Mouse (Mus musculus) midbrain, embryonic 15.5 days (tissue): Measurements from ENCODE around the gene Ube3c. TPM values are rescaled to one million over a fixed set of nuclear protein-coding genes. Genes with fewer than 3 reads are reported as not detected.
A peak's percentile ranks its signal among the peaks of the same experiment; 100 is the strongest.
"Not testable (repeated sequence)": the region's sequence is repeated elsewhere in the genome, so short reads cannot be mapped to it uniquely, and the experiment has no call there.

Experiments
- ATAC-seq: fragments of 200-750 bp; cut with Nextera tagmentation; replicated peaks from 2 replicates; pipeline ENCODE4 v1.8.0; 2017; ENCODE audit warnings: moderate TSS enrichment
- H3K27ac ChIP-seq: fragments of 300-500 bp; sonication (generic); 2 replicates; pipeline ENCODE4 v1.5.1; 2015; ENCODE audit warnings: mild to moderate bottlenecking, inconsistent platforms
- H3K27me3 ChIP-seq: fragments of 300-500 bp; sonication (generic); replicated peaks from 2 replicates; pipeline ENCODE4 v1.6.1; 2015; ENCODE audit warnings: inconsistent platforms
- H3K36me3 ChIP-seq: fragments of 300-500 bp; sonication (generic); replicated peaks from 2 replicates; pipeline ENCODE4 v1.6.1; 2015; ENCODE audit warnings: inconsistent platforms
- H3K4me1 ChIP-seq: fragments of 300-500 bp; sonication (generic); 2 replicates; pipeline ENCODE4 v1.6.1; 2015; ENCODE audit warnings: inconsistent platforms
- H3K4me2 ChIP-seq: fragments of 300-500 bp; sonication (generic); 2 replicates; pipeline ENCODE4 v1.6.1; 2015; ENCODE audit warnings: inconsistent platforms, mild to moderate bottlenecking, moderate library complexity
- H3K4me3 ChIP-seq: fragments of 300-500 bp; sonication (generic); 2 replicates; pipeline ENCODE4 v1.5.1; 2015; ENCODE audit warnings: mild to moderate bottlenecking, inconsistent platforms
- H3K9ac ChIP-seq: fragments of 300-500 bp; sonication (generic); 2 replicates; pipeline ENCODE4 v1.6.1; 2015; ENCODE audit warnings: mild to moderate bottlenecking, inconsistent platforms
- H3K9me3 ChIP-seq: fragments of 300-500 bp; sonication (generic); 2 replicates; pipeline ENCODE4 v1.6.1; 2016; ENCODE audit warnings: inconsistent platforms
- WGBS: fragments of 180-500 bp; shearing (Covaris S2); methylation state at CpG from one replicate; pipeline ENCODE4 v1.1.7; 2015; ENCODE audit warnings: mixed read lengths; 5-methylcytosine and 5-hydroxymethylcytosine counted together
- polyA plus RNA-seq: library from polyadenylated mRNA; unstranded; fragments of >200 nt; fragmentation: Nextera tagmentation; extraction: Ambion mirVana; gene quantifications from 2 replicates; pipeline ENCODE4 v1.2.1, GENCODE M21; 2015

Ube3c gene
- 41.6 and 45.0 TPM in 2 replicates for polyA plus RNA-seq

DNA sequence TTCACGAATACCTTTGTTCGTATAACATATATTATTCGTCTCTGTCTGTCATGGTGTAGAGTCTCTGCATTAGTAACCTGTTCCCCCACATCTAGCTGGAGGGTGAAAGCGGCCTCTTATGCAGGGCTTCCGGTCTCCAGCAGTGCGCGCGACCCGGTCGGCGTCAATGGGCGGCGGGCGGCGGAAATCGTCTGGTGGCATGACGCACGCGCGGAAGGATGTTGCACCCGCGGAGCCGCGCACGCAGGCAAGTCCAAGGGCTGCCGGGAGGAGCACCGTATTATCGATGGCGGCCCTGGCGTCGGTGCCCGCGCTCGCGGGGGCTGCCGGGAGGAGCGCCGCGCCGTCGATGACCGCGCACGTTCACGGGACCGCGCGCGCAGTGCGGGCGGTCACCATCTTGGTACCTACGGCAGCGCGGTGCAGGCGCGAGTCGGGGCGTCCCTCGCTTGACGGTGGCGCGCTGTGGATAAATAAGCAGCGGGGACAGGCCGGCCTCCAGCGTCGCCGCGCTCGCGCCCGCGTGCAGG lies at the start of gene Ube3c:
Gene Ube3c (plus strand): TSS at position 395 of the 530 bp plus-strand sequence.
- peak; percentile 97 for ATAC-seq
- peak within 1 kb of the TSS; percentile 77 for H3K4me3 ChIP-seq
- H3K4me2 ChIP-seq: peak within 1 kb of the TSS; percentile 84
- H3K27me3 ChIP-seq: no peaks in the 10 kb centered on the region; the same call in 1 of the 2 replicates
- peaks cover 29% of the 10 kb centered on the region for H3K4me1 ChIP-seq
- H3K9me3 ChIP-seq: no peaks in the 10 kb centered on the region
- WGBS: under 1% methylated on average over 72 of the region's 72 CpGs
- H3K9ac ChIP-seq: peak within 1 kb of the TSS; percentile 76
- no peaks in the 10 kb centered on the region for H3K36me3 ChIP-seq
- peak within 1 kb of the TSS; percentile 93 for H3K27ac ChIP-seq

DNA sequence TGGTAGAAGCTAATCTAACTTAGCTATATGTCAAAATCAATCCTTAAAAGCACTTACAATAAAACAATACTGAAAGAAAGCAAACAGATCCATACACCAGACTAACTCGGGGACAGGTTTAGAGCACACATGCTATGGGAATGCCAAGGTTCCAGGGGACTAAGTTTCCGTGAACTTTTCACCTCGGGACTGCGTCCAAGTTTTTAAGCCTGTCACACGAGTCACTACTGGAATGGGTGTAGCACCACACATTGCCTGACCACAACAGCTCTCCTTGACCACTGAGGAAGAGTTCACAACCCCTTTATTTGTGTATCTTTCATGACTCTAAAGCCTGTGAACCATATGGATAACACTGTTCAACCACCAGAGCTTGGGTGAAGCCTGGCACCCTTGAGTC lies 8.9 kb upstream of the Ube3c start:
- Histone ChIP-seq H3K4me3 (no peak overlapping the region), H3K4me2 (no peak overlapping the region), H3K4me1 (no peaks in the 10 kb centered on the region), H3K36me3 (no peaks in the 10 kb centered on the region), H3K9ac (no peak overlapping the region), H3K27ac (no peak overlapping the region), H3K27me3 (no peaks in the 10 kb centered on the region), H3K9me3 (no peaks in the 10 kb centered on the region)
- WGBS: 87% methylated on average over 5 of the region's 5 CpGs
- no peak for ATAC-seq

DNA sequence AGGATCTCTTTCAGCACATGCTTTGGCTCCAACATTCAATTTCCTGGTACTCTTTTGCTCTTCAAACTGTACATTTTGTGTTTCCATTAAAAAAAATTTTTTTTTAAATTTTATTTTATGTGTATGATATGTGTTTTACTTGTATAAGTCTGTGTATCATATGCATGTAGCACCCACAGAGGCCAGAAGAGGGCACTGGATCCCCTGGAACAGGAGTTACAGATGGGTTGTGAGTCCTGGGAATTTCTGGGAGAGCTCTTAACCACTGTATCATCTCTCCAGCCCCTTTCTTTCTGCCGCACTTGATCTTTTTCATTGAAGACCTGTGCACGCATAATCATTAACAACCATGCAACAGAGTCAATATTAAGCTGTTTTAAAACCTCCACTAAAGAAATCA lies 8.4 kb upstream of the Ube3c start:
- no peak overlapping the region for H3K4me2 ChIP-seq
- no peaks in the 10 kb centered on the region for H3K9me3 ChIP-seq
- no peak for ATAC-seq
- no peak overlapping the region for H3K27ac ChIP-seq
- H3K36me3 ChIP-seq: no peaks in the 10 kb centered on the region
- WGBS: 78% methylated on average over 2 of the region's 2 CpGs
- no peaks in the 10 kb centered on the region for H3K4me1 ChIP-seq
- no peak overlapping the region for H3K9ac ChIP-seq
- no peaks in the 10 kb centered on the region; the same call in 1 of the 2 replicates for H3K27me3 ChIP-seq
- H3K4me3 ChIP-seq: no peak overlapping the region

DNA sequence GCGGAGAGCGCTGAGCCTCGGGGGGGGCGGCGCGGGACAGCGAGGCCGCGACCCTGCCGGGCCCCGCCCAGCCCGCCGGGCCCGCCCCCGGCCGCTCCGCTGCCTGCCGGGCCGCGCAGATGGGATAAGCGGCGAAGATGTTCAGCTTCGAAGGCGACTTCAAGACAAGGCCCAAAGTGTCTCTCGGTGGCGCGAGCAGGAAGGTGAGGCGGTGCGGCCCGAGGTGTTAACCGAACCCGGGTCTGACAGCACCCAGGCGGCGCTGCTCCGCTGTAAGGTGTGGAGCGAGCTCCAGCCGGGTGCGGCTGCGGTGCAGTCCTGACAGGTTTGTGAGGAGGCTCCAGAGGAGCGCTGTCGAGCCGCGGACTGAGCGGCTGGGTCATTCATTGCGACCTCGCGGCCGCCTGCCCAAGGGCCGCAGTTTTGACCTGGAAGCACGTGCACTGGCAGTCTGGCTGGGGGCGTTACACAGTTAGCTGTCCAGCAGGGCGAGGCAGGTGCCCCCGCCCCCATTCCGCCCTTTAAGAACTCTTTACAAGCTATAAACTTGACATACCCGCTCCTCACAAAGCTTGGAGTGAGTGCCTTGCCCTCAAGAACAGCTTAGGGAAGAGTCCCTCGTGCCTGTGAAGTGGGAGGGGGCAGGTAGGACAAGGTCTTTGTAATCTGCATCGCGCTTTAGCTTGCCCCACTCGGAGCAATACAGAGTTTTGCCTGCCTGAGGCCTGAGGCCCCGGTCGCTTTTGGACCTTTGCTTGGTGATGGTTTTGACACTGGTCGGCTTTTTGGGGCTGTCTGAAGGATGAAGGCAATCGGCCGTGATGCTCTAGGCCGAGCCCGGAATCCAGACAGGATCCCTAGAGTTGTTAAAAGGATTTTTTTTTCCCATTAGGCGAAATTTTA lies 587 bp downstream of the Ube3c start:
- Histone ChIP-seq H3K9me3 (no peaks in the 10 kb centered on the region), H3K4me2 (peak overlapping the region; percentile 84), H3K4me1 (peaks cover 29% of the 10 kb centered on the region), H3K36me3 (no peaks in the 10 kb centered on the region), H3K27ac (peak overlapping the region; percentile 93), H3K9ac (peak overlapping the region; percentile 76), H3K4me3 (peak overlapping the region; percentile 77), H3K27me3 (no peaks in the 10 kb centered on the region; the same call in 1 of the 2 replicates)
- WGBS: 1% methylated on average over 64 of the region's 67 CpGs
- ATAC-seq: peak; percentile 78

DNA sequence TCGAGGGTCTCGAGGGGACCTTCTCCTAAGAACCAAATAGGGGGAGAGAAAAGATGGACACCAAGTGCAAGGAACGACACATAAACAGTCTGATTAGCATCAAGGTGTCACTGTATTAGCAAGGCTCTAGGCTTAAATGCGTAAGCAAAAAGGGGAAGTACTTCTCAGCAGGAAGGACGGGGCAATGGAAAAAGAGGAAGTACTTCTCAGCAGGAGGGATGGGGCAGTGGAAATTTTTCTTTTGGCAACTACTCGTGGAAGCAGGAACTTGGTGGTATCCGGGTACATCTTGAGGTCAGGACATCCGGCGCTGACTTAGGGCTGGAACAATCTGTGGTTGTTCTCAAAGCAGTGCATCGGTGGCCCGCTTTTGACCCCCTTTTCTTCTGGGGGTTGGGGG lies 5.2 kb downstream of the Ube3c start:
- H3K4me1 ChIP-seq: peaks cover 29% of the 10 kb centered on the region
- not testable (repeated sequence) for H3K4me3 ChIP-seq, H3K36me3 ChIP-seq, H3K9me3 ChIP-seq, H3K4me2 ChIP-seq, ATAC-seq, H3K27ac ChIP-seq, H3K27me3 ChIP-seq, H3K9ac ChIP-seq
- 89% methylated on average over 11 of the region's 11 CpGs for WGBS

DNA sequence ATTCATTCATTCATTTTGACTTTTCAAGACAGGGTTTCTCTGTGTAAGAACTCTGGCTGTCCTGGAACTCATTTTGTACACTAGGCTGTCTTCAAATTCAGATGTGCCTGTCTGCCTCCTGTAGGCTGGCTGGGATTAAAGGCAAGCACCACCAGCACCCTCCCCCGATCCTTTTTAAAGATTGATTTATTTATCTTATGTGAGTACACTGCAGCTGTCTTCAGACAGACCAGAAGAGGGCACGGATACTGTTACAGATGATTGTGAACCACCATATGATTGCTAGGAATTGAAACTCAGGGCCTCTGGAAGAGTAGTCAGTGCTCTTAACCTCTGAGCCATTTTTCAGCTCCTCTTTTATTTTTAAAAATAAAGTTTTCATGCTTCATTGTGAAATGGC lies 6.0 kb downstream of the Ube3c start:
- H3K27ac ChIP-seq: no peak overlapping the region
- peaks cover 24% of the 10 kb centered on the region for H3K4me1 ChIP-seq
- no peak overlapping the region for H3K4me3 ChIP-seq
- no peak for ATAC-seq
- no peaks in the 10 kb centered on the region for H3K27me3 ChIP-seq
- H3K36me3 ChIP-seq: no peaks in the 10 kb centered on the region
- no peak overlapping the region for H3K4me2 ChIP-seq
- 81% methylated on average over 2 of the region's 2 CpGs for WGBS
- no peaks in the 10 kb centered on the region for H3K9me3 ChIP-seq
- H3K9ac ChIP-seq: no peak overlapping the region

DNA sequence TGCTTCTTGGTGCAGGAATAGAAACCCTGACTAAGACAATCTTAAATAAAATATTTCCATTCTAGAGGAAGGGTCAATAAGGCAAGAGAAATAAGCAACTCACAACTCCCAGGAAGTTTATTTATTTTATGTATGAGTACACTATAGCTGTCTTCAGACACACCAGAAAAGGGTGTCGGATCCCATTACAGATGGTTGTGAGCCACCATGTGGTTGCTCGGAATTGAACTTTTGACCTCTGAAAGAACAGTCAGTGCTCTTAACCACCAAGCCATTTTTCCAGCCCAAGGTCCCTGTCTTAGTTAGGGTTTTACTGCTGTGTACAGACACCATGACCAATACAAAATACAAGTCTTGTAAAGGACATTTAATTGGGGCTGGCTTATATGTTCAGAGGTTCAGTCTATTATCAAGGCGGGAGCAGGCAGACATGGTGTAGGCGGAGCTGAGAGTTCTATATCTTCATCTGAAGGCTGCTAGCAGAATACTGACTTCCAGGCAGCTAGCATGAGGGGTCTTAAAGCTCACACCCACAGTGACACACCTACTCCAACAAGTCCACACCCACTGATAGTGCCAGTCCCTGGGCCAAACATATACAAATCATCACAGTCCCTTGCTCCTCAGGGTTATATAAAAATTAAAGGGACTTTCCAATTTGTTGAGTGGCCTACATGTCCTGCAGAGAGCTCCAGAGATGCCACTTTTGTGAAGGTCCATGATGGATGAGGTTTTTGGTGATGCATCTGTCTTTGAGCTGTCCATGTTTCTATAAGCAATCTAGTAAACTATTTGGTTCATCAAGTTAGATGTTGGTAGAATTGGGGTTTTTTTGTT lies 9.0 kb downstream of the Ube3c start:
- H3K27me3 ChIP-seq: no peaks in the 10 kb centered on the region
- 95% methylated on average over 4 of the region's 4 CpGs for WGBS

DNA sequence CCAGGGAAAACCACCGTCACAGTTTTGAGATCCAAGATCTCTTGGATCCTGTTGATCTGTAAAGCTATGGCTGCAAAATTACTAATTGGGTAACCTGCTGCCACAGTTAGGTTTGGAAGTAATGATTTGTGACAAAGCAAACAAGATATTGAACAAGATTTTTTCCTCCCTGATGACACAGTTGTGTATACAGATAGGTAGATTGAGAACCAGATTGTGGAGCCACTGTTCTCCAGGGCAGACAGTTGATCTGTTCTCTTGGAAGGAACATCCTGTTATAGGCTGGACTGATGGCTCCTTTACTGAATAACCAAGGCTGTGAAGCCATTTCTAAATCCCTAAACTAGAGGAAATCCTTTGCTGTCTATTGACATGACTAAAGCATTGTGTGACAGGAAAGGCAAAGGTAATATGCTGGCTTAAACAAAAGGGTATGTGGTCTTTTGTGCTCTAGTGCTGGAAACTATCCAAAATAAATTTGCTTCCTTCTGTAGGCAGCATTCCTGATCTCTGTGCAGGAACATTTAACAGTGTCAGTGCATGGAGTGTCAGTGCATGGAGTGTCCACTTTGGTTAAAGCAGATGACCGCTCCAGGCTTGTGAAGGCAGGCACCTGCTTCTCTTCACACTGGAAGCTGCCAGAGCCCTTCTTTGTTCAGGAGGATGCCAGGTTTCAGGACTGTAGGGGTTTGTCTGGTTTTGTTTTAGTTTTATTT lies 15.0 kb downstream of the Ube3c start:
- 92% methylated on average over 2 of the region's 2 CpGs for WGBS
- H3K9ac ChIP-seq: no peak overlapping the region
- no peaks in the 10 kb centered on the region for H3K36me3 ChIP-seq
- no peaks in the 10 kb centered on the region for H3K27me3 ChIP-seq
- ATAC-seq: no peak
- peaks cover 3% of the 10 kb centered on the region; the same call in 1 of the 2 replicates for H3K4me1 ChIP-seq
- no peaks in the 10 kb centered on the region for H3K9me3 ChIP-seq
- H3K27ac ChIP-seq: no peak overlapping the region
- no peak overlapping the region for H3K4me3 ChIP-seq
- no peak overlapping the region for H3K4me2 ChIP-seq

More for the DNA sequence above, 9.0 kb downstream of the Ube3c start:
- Histone ChIP-seq H3K36me3 (no peaks in the 10 kb centered on the region), H3K4me3 (no peak overlapping the region), H3K4me2 (no peak overlapping the region), H3K4me1 (no peaks in the 10 kb centered on the region; the same call in 1 of the 2 replicates), H3K9me3 (no peaks in the 10 kb centered on the region), H3K27ac (no peak overlapping the region), H3K9ac (no peak overlapping the region)
- no peak for ATAC-seq

DNA sequence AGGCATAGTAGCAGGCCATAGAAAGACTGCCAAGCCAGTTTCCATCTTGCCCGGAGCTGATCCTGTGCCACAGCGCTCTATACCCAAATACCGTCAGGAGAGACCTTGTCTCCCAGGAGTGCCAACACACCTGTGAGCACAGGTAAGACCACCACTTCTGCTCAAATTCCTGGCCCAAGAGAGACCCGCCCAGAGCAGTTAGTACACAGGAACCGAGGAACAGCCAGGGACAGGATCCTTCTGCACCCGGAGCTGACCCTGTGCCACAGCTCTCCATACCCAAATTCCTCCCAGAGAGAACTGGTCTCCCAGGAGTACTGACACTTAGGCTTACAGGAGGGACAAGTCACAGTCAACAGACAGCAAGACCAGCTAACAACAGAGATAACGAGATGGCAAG lies 23.1 kb downstream of the Ube3c start:
- not testable (repeated sequence) for H3K4me1 ChIP-seq, H3K9me3 ChIP-seq, ATAC-seq, H3K27me3 ChIP-seq, H3K9ac ChIP-seq, H3K27ac ChIP-seq, H3K4me3 ChIP-seq, H3K4me2 ChIP-seq
- 98% methylated on average over 7 of the region's 7 CpGs for WGBS
- peaks cover 48% of the 10 kb centered on the region for H3K36me3 ChIP-seq

DNA sequence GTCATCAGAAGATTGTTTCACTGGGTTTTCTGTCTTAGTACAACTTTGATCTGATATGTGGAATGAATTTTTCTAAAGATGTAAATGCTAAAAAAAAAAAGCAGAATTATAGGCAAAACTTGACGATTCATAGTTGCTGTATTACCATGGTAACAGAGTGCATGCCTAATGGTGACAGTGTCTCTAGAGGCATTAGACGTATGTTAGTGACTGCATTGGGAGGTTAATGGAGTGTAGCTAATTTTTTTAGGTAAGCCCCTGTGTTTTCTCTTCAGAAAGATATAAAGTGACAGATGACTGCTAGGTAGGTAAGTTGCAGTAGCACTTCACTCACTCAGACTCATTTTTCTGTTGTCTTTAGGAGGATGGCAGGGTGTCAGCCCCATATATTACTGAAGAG lies 37.5 kb downstream of the Ube3c start:
- H3K9ac ChIP-seq: no peak overlapping the region
- no peaks in the 10 kb centered on the region for H3K4me1 ChIP-seq
- no peaks in the 10 kb centered on the region for H3K27me3 ChIP-seq
- H3K4me3 ChIP-seq: no peak overlapping the region
- no peak for ATAC-seq
- no peaks in the 10 kb centered on the region for H3K9me3 ChIP-seq
- H3K27ac ChIP-seq: no peak overlapping the region
- 77% methylated on average over 2 of the region's 2 CpGs for WGBS
- peaks cover 43% of the 10 kb centered on the region for H3K36me3 ChIP-seq
- H3K4me2 ChIP-seq: no peak overlapping the region

DNA sequence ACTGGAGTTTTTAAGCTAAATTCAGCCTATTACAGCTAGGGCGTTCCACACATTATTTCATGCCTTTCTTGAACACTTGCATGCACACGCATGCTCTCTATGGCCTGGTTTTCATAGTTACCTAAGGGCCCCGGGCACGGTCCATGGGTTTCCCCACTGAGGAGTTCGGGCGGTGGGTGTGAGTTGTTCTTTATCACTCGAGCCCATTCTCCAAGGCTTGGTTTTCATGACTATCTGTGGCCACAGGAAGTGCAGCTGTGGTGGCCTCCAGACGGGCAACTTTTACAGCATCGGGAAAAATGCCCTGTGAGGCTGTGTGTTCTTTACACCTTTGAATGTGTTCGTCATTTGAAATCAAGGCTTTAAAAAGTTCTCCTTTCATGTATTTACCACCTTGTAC lies 56.6 kb downstream of the Ube3c start:
- Histone ChIP-seq H3K27ac (no peak overlapping the region), H3K27me3 (no peaks in the 10 kb centered on the region), H3K4me2 (no peak overlapping the region), H3K9me3 (no peaks in the 10 kb centered on the region), H3K4me1 (no peaks in the 10 kb centered on the region), H3K4me3 (no peak overlapping the region), H3K9ac (no peak overlapping the region), H3K36me3 (peaks cover 24% of the 10 kb centered on the region)
- 92% methylated on average over 10 of the region's 10 CpGs for WGBS
- ATAC-seq: no peak

DNA sequence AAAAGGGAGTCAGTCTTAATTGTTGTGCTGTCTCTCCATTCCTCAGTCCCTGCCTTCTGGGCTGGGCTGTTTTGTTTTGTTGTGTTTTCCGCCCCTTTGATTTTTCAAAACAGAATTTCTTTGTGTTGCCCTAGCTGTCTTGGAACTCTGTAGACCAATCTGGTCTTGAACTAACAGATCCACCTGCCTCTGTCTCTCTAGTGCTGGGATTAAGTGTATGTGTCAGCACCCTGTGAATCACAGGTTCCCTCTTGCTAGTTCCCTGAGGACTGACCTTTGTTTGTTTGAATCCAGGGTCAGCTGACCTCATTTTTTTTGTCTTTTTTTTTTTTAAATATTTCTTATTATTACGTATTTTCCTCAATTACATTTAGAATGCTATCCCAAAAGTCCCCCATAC lies 60.9 kb downstream of the Ube3c start:
- 97% methylated on average over 2 of the region's 2 CpGs for WGBS
- Histone ChIP-seq H3K4me3 (no peak overlapping the region), H3K27me3 (no peaks in the 10 kb centered on the region), H3K9ac (no peak overlapping the region), H3K36me3 (peaks cover 19% of the 10 kb centered on the region; the same call in 1 of the 2 replicates), H3K4me2 (no peak overlapping the region), H3K9me3 (no peaks in the 10 kb centered on the region), H3K27ac (no peak overlapping the region), H3K4me1 (no peaks in the 10 kb centered on the region)
- no peak for ATAC-seq
